Mouse (Mus musculus) left cerebral cortex, postnatal 36 days (tissue): Measurements from ENCODE around the gene Pla2g4e. TPM values are rescaled to one million over a fixed set of nuclear protein-coding genes. Genes with fewer than 3 reads are reported as not detected.
"Not testable (repeated sequence)": the region's sequence is repeated elsewhere in the genome, so short reads cannot be mapped to it uniquely, and the experiment has no call there.

Source experiments
- DNase-seq, 2 experiments: peaks; one replicate each; pipeline ENCODE4 v3.0.0; 2021 to 2022; ENCODE audit warnings: low spot score in 2 of 2, mixed read lengths in 1 of 2
- intact Hi-C: fragments of 180-260 bp; cut with DNase I; formaldehyde crosslinking; loops from one replicate; pipeline ENCODE4 v1.15.1; 2025
- total RNA-seq, 2 experiments: library from RNA; stranded (reverse); gene quantifications; 2 replicates each; pipeline ENCODE4 v1.2.3; 2021

The Pla2g4e gene
- total RNA-seq, 2 experiments from 2014 or later, result 18.5 to 21.7 TPM

DNA sequence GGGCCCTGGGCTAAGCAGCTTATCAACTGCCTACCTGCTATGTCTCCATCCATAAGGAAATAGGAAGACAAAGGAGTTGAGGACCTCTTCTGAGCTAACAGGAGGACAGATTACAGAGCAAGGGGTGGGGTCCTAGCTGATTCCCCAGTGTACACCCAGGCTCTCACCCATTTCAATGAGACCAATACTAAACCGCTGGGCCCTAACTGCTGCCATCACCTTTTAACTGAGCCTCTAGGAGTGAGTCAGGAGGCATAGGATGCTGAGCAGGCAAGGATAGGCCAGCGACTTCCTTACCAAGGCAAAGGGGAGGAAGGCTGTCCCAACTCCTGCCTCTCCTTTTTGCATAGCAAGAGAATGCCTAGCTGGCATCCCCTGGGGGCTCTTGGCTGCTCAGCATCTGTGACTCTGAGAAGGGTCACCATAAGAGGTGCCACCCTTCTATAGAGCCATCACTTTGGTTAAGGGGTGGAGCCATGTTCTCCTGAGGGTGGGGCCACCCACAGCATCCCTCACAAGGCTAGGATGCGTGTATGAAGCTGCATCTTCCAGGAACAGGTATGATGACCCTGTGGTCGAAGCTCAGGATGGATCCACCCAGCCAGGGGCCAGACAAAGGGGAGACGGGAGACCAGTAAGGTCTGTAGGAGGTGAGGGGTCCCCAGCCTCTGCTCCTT lies 2.2 kb downstream of the Pla2g4e start:
- intact Hi-C loops, result no loop called here
- DNase-seq, result peak in 1 of 2 experiments; percentile 40

DNA sequence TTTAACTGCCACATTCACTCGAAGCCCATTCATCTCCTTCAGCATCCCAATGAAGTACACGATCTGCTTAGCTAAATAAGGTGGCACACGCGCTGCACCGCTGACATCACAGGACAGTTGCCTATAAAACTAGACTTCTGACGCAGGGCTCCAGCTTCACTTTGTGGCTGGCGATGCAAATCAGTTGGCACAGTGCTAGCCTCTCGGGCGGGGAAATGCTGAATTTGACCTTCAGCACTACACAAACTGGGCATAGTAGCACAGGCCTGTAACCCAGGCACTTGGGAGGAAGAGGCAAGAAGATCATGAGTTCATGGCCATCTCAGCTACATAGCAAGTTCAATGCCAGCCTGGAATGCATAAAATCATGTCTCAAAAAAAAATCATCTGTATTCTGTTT lies 6.4 kb downstream of the Pla2g4e start:
- DNase-seq, intact Hi-C loops: not testable (repeated sequence)

DNA sequence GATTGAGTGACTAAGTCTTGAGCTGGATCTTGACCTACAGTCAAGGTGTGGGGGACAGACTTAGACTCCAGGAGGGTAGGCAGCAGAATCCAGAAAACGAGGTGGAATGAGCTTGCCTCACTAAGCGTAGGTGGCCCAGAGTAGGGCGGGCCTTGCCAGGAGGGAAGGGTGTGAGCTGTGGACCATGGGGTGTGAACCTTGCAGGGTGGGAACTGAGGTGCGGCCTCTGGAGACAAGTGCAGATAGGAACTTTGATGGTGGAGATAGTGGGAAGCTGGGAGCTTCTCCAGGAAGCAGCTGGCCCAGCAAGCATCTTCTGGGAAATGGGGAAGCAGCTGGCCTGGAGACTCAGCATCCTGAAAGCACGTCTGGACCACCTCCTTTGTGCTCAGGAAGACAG lies 7.4 kb downstream of the Pla2g4e start:
- DNase-seq, result no peak
- intact Hi-C loops, result no loop called here

DNA sequence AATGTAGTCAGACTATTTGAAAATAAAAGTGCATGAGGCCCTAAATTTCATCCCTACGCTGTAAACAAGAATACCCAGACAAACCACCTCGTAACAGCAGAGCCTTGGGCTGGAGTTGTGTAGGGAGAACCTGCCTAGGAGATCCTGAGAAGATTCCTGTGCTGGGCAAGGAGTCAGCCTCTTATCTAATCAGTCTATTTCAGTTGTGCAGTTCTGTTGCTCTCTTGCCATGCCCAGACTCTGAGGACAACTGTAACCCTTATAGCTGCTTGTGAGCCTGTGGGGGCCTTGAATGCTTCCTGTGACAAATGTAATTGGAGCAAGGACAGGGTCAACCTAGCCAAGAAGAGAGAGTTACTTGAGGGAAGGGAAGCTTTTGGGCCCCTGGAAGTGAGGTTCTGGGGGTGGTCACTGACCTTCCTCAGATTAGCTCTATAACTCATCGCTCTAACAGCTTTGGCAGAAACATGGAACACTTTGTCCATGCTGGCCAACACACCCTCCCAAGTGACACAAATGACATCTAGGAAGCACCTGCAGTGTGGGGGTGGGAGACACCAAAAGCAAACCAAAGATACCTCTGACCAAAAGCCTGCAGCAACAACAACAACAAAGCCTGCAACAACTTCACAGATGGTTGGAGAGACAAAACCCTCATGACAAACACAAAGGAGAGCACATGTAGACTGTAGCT lies 9.0 kb downstream of the Pla2g4e start:
- DNase-seq, result no peak
- intact Hi-C loops, result no loop called here

DNA sequence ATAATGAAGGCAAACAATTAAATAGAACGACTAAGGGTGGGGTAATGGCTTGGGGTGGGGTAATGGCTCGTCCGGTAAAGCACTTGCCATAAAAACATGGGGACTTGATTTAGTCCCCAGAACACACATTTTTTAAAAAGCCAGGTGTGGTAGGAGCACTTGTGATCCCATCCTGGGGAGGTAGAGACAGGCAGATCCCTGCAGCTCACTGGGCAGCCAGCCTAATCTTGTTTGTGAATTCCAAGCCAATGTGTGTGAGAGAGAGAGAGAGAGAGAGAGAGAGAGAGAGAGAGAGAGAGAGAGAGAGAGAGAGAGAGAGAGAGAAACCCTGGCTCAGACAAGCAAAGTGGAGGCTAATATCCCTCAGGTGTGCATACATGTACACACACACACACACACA lies 9.8 kb downstream of the Pla2g4e start:
- DNase-seq, result no peak
- intact Hi-C loops, result no loop called here

DNA sequence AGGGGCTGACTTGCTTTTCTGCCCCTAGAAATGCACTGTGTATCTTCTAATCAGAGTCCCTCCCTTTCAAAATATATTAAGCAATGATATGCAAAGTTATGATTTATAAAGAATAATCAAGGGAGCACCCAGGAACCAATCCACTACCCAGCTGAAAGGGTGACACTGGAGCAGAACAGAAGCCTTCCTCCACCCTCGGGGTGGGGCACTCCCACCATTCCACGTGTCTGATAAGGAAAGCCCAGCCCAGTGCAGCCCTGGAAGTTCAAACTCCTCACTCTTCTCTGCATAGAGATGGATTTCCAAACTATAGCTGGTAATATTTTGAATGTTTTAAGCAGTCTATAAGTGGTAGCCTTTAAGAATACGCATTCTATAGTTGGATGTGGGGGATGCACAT lies 13.5 kb downstream of the Pla2g4e start:
- intact Hi-C loops, result no loop called here
- DNase-seq, result no peak

DNA sequence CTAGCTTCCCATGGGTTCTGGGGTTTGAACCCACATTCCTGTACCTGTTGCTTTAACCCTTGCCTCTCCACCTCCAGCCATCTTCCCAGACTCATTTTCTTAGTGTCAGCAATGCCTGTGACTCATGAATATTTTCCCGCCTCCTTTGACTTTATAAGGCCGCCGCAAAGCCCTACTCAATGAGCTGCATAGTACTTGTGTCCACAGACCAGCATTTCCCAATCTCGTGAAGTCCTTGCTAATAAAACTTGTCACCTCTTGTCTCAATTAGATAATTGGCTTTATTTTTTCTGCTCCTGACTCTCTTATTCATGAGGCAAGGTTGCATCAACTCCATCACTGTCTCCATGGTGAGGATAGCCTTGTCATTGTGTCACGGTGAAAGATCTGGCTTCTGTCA lies 30.5 kb downstream of the Pla2g4e start:
- DNase-seq, result no peak
- intact Hi-C loops, result no loop called here

DNA sequence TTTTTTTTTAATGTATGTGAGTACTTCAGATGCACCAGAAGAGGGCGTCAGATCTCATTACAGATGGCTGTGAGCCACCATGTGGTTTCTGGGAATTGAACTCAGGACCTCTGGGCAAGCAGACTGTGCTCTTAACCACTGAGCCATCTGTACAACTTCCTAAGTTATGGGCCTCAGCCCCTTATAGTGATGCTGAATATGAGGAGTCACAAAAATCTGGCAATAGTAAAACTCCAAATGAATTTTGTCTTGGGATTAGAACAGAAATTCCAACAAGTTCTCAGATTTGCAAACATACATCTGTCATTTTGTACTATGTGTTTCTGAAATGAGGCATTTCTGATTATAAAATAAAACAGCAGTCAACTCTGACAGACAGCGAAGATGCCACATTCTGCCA lies 33.7 kb downstream of the Pla2g4e start:
- intact Hi-C loops, result no loop called here
- no peak for DNase-seq

DNA sequence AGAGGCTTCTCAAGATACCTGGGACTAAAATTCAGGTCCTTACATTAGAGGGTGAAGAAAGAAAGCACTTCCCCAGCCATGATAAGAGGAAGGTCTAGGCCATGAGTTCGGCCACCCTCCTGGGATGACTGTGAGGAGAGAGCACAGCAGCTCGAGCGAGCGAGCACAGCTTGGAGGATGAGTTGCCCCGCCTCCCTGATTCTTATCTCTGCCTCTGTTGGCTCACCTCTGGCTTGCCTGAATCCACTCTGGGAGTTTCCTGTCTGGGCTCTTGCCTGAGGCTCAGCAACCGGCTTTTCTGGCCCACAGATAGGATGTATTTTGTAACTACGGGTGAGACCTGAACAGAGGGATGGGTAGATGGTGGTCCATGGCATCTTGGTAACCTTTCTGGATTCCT lies 37.2 kb downstream of the Pla2g4e start:
- no peak for DNase-seq
- intact Hi-C loops, result no loop called here

DNA sequence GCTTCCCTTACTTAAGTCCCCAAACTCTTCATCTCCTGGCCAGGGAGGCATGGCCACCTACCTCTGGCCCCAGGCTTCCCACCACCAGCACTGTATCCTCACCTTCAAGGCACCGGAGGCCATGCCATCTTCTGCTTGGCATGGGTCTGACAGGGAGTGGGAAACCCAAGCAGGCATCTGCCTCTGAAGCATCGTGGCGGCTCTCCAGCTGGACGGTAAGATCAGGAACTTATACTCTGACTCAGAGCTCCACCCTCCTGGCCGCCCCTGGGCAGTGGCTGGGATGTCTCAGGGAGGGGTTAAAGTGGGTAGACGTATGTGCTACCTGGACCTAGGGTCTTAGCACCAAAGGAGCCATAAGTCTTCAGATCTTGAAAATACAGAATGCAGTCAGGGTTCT lies 38.1 kb downstream of the Pla2g4e start:
- intact Hi-C loops, result no loop called here

DNA sequence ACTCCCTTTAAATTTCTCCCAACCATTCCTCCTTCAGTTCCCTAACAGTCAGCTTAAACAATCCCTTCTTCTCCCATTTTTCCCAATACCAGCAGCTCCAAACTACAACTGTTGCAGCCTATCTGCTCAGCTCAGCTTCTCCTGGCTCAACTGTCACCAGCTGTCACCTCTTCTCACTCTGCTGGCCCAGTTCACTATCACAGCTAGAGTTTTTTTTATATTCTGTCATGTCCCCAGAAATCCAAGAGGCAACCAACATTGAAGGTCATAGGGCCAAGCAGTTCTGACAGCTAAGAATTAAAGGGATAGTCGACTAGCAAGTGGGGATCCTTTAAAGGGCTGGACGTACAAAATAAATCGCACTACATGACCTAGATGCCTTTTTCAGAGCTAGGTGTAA lies 41.4 kb downstream of the Pla2g4e start:
- DNase-seq, result no peak
- intact Hi-C loops, result no loop called here

More for the DNA sequence above, 38.1 kb downstream of the Pla2g4e start:
- DNase-seq, result no peak

DNA sequence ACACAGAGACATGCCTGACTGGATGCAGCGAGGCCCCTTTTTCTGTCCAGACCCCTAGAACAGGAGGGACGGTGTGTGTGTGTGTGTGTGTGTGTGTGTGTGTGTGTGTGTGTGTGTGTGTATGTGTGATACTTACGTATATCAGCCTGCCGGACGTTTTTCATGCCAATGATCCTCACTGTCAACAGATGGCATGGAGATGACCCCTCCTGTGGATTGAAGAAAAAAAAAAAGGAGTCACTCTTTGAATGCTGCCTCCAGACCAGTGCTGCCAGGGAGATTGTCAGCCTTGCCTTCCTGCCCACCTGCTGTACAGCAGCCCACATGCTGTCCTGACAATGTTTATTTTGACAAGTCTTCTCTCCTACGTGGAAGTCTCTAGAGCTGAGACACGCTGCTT lies 45.1 kb downstream of the Pla2g4e start:
- DNase-seq, result no peak
- intact Hi-C loops, result no loop called here

DNA sequence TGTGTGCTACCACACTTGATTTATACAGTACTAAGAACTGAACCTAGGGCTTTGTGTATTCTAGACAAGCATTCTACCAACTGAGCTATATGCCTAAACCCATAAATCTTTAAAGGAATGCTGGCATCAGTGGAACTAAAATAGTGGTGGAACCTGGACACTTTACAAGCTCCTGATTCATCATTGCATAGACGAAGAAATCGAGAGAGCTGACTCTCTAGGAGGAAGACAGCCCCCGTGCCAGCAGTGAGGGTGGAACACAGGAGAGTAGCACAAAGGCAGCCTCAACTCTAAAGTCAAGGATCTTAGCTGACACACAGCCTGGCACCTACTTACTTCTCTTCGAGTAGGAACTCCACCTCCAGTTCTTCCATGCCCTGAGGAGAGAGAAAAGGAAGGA lies 57.0 kb downstream of the Pla2g4e start:
- intact Hi-C loops, result no loop called here
- no peak for DNase-seq

DNA sequence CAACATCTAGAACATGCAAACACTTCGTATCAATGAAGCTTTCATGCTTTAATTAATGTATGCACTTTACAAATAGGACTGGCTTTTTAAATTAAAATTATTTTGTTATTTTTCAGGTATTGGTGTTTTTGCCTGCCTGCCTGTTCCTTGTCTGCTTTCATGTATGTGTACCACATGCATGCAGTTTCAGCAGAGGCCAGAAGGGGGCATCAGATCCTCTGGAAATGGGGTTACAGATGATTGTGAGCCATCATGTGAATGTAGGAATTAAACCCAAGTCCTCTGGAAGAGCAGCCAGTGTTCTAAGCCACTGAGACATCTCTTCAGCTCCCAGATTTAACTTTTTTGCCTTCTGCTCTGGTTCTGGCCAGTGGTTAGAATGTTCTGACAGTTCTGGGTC lies 57.6 kb downstream of the Pla2g4e start:
- intact Hi-C loops, result no loop called here
- DNase-seq, result no peak

DNA sequence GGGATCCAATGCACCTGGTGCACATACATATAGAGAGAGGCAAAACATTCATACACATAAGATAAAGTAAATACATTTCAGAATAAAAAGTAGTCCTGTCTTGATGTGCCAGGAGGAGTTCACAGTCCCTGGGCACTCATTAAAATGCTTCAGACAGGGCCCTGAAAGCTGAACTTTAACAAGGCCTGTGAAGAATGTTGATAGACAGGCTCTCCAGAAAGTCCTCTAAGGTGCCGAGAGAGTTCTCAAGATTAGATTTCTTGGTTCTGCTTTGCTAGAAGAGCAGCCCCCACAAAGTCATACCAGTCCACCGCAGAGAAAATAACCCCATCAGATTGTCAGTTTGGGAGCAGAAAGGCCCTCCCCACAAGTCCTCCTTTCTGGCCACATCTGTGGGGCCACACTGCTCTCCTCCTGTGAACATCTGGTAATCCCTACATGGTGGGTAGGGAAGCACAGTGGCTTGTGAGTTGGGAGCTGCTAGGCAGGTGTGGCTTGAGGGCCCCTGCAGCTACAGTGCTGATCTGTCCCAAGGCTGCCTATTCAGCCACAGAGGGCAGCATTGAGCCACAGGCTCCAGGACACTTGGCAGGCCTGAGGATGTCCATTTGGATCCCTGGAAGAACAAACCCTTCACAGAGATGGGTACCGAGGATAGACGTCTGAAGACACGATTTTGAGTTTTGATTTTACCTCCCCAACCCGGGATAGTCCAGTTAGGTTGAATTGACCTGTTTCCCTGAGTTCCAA lies 59.4 kb downstream of the Pla2g4e start:
- intact Hi-C loops, result no loop called here
- no peak for DNase-seq

DNA sequence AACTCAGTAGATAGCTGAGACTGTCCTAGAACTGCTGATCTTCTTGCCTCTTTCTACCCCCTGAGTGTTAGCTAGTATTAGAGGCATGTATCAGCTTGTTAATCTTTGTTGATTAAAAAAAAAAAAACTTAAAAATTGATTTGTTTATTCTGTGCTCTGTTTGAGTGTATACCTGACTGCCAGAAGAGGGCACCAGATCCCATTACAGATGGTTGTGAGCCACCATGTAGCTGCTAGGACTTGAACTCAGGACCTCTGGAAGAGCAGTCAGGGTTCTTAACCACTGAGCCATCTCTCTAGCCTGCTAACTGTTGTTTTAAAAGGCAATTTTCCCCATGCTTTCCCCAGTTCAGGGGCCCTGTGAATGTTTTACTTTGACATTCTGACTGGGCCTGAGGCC lies 66.2 kb downstream of the Pla2g4e start:
- no peak for DNase-seq
- intact Hi-C loops, result no loop called here

DNA sequence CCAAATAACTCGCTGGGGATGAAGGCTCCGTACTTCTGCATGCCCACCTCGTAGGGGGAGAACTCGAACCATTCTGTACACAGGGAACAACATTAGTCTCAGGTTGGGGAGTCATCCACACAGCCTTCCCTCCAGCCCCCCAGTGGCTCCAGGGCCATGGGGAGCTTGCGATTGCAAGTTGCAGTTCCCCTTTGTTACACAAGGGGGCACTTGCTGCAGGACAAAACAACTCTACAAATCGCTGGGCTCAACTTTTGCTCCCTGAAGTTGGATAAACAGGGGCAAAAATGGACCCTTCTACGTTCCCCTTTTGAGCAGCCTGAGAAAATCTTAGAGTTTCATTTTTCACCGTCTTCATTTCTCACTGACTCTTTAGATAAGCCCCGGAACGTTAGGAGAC lies 71.4 kb downstream of the Pla2g4e start:
- peak; percentile 33 to 35 for DNase-seq
- intact Hi-C loops, result loop anchor here (5.0 kb wide), 1 partner anchor 104 kb away; no protein-coding TSS in a partner anchor

DNA sequence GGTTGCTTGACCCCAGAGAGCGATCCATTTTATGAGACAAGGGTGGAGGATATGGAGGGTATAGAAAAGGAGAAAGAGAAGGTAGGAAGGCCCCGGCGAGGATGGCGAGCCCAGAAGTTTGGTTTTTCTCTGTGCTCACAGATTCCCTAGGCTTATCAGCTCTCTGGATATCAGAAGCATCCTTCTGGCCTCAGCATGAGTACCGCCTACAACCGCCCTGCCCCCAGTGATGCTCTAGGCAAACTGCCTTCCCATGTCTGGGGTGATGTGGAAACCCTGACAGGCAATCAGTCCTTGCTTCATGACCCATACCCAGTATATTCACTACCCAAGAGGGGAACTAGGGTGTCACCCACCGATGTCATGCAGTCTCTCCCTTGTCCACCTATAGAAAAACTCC lies 73.8 kb downstream of the Pla2g4e start:
- intact Hi-C loops, result loop anchor here (2.0 to 5.0 kb wide), 2 partner anchors 87 to 106 kb away; no protein-coding TSS in a partner anchor
- DNase-seq, result no peak

DNA sequence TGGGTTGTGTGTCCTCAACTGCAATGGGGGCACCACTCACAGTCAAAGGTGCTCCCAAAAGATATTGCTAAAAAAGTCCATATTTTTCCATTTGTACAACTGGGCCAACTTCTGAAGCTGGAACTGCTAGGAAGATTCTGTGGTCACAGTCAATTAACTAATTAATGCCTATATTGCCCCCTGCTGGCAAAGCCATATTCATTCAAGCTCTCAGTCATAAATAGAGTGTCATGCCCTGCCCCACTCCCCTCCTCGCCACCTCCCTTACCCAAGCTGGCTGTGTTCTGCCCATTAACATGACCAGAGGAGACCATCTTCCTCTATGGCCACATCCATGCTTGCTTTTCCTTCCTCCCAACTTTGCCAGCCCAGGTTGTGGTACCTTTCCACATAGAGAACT lies 74.4 kb downstream of the Pla2g4e start:
- DNase-seq, result no peak
- intact Hi-C loops, result loop anchor here (2.0 to 5.0 kb wide), 2 partner anchors 86 to 107 kb away; no protein-coding TSS in a partner anchor

DNA sequence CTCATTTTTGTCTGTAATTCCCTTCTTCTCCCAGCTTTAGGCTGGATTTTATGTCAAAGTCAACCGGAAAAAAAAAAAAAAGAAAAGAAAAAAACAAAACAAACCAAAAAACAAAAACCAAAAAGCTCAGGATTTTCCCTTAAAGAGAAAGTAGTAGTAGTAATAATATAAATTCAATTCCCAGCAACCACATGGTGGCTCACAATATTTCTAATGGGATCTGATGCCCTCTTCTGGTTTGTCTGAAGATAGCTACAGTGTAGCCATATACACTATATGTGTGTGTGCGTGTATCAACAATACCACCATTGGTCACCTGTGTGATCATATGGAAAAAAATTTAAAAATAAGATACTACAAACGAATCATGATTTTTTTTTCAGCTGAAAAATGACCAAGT lies 75.8 kb downstream of the Pla2g4e start:
- intact Hi-C loops, result loop anchor here (10.0 kb wide), 1 partner anchor 195 kb away; the partner anchor contains the start of gene Mapkbp1

More for the DNA sequence above, 75.8 kb downstream of the Pla2g4e start:
- DNase-seq, result no peak
